Mouse (Mus musculus) adrenal gland, postnatal 10 days (tissue): ENCODE measurements around the gene Ttc6. TPM values are rescaled to one million over a fixed set of nuclear protein-coding genes. Genes with fewer than 3 reads are reported as not detected.
A peak's percentile ranks its signal among the peaks of the same experiment; 100 is the strongest.

ENCODE experiments used
- DNase-seq: peaks from one replicate; pipeline ENCODE4 v3.0.0; 2021; ENCODE audit warnings: mixed read lengths
- long read RNA-seq, 2 experiments: library from polyadenylated mRNA; stranded (forward); transcript quantifications; one replicate each; pipeline ENCODE4 v2.0.0; 2021
- total RNA-seq, 2 experiments: library from RNA; stranded (reverse); gene quantifications; 2 replicates each; pipeline ENCODE4 v1.2.3; 2021

Ttc6 gene
- under 1 TPM in 1 of 2 experiments, not detected in 1; 0.06 TPM for total RNA-seq
- long read RNA-seq, experiment 1, result 0 reads
- long read RNA-seq, experiment 2, result 0 reads

GRCm38 (mm10) chr12:57563909-57564308, at the start of gene Ttc6:
TSS of gene Ttc6 (plus strand) at chr12:57564113.
- DNase-seq, result no peak

GRCm38 (mm10) chr12:57514552-57514951, 49.4 kb upstream of the Ttc6 start:
- no peak for DNase-seq

GRCm38 (mm10) chr12:57515702-57516377, 48.1 kb upstream of the Ttc6 start:
- DNase-seq, result no peak

GRCm38 (mm10) chr12:57528335-57528734, 35.6 kb upstream of the Ttc6 start:
- no peak for DNase-seq

GRCm38 (mm10) chr12:57530474-57530873, 33.4 kb upstream of the Ttc6 start:
- DNase-seq, result no peak

GRCm38 (mm10) chr12:57534517-57534878, 29.4 kb upstream of the Ttc6 start:
- no peak for DNase-seq

GRCm38 (mm10) chr12:57534879-57535611, 28.9 kb upstream of the Ttc6 start:
- no peak for DNase-seq

GRCm38 (mm10) chr12:57536056-57536908, 27.6 kb upstream of the Ttc6 start:
- no peak for DNase-seq

- no peak for DNase-seq
These were observed 26.8 kb upstream of the Ttc6 start for GRCm38 (mm10) chr12:57536909-57537670.

GRCm38 (mm10) chr12:57537791-57538587, 25.9 kb upstream of the Ttc6 start:
- DNase-seq, result no peak

- no peak for DNase-seq
These were observed 25.0 kb upstream of the Ttc6 start for GRCm38 (mm10) chr12:57538588-57539550.

- DNase-seq, result no peak
These were observed 24.3 kb upstream of the Ttc6 start for GRCm38 (mm10) chr12:57539551-57539985.

GRCm38 (mm10) chr12:57541118-57541517, 22.8 kb upstream of the Ttc6 start:
- no peak for DNase-seq

GRCm38 (mm10) chr12:57541931-57542745, 21.8 kb upstream of the Ttc6 start:
- no peak for DNase-seq

- no peak for DNase-seq
These were observed 20.9 kb upstream of the Ttc6 start for GRCm38 (mm10) chr12:57542746-57543626.

- no peak for DNase-seq
These were observed 20.3 kb upstream of the Ttc6 start for GRCm38 (mm10) chr12:57543627-57543991.

- DNase-seq, result peak; percentile 73
These were observed 19.1 kb upstream of the Ttc6 start for GRCm38 (mm10) chr12:57544641-57545370.
